Mouse (Mus musculus): ENCODE measurements around the gene Pef1. TPM values are rescaled to one million over a fixed set of nuclear protein-coding genes. Genes with fewer than 3 reads are reported as not detected.

Pef1 gene
- polyA plus RNA-seq, 1 experiment, result 62.4 TPM

- Histone ChIP-seq H3K4me3 (no peak overlapping the region), H3K4me2 (ENCODE audit: low read depth) (no peak overlapping the region), H3ac (ENCODE audit: control insufficient read depth, insufficient read length) (no peak overlapping the region), H3K36me3 (ENCODE audit: control insufficient read depth, insufficient read depth) (peaks cover 6% of the 10 kb centered on the region), H3K27me3 (ENCODE audit: control insufficient read depth, insufficient read depth, insufficient read length) (peaks cover under 1% of the 10 kb centered on the region), H3K79me2 (ENCODE audit: control insufficient read depth, insufficient read depth) (no peaks in the 10 kb centered on the region)
- TF ChIP-seq MYOD1 (IDR thresholded peaks at IDR 0.05; ENCODE audit: control insufficient read depth in 1 of 3, insufficient read length in 2 of 3, low read depth in 2 of 3) (no peak), REST (IDR thresholded peaks at IDR 0.05; ENCODE audit: insufficient read depth, insufficient read length) (no peak), USF1 (IDR thresholded peaks at IDR 0.05; ENCODE audit: low read depth) (no peak), SRF (IDR thresholded peaks at IDR 0.05; ENCODE audit: control insufficient read depth, insufficient read length, low read depth) (no peak), E2F4 (IDR thresholded peaks at IDR 0.05; ENCODE audit: insufficient read depth) (no peak), POLR2AphosphoS2 (IDR thresholded peaks at IDR 0.05; ENCODE audit: insufficient read length, low read depth) (no peak), MAX (IDR thresholded peaks at IDR 0.05; ENCODE audit: low read depth) (no peak), POLR2A (IDR thresholded peaks at IDR 0.05; ENCODE audit: insufficient read length, low read depth) (no peak), TCF3 (IDR thresholded peaks at IDR 0.05; ENCODE audit: insufficient read length, low read depth) (no peak), CEBPB (IDR thresholded peaks at IDR 0.05; ENCODE audit: insufficient read depth, poor library complexity, severe bottlenecking) (no peak), TCF12 (IDR thresholded peaks at IDR 0.05; ENCODE audit: insufficient read depth, poor library complexity, severe bottlenecking) (no peak)
Observed at GRCm38 (mm10) chr4:130130082-130130481, 27.7 kb downstream of the Pef1 start.

- TF ChIP-seq MYOG (IDR thresholded peaks at IDR 0.05; ENCODE audit: control insufficient read depth in 1 of 3, insufficient read depth in 1 of 3, insufficient read length in 2 of 3, low read depth in 2 of 3) (no peak), SRF (IDR thresholded peaks at IDR 0.05; ENCODE audit: control insufficient read depth, insufficient read length, low read depth) (no peak), E2F4 (IDR thresholded peaks at IDR 0.05; ENCODE audit: insufficient read depth) (no peak), POLR2AphosphoS2 (IDR thresholded peaks at IDR 0.05; ENCODE audit: insufficient read length, low read depth) (no peak), REST (IDR thresholded peaks at IDR 0.05; ENCODE audit: insufficient read depth, insufficient read length) (no peak), MYOD1 (IDR thresholded peaks at IDR 0.05; ENCODE audit: control insufficient read depth in 1 of 3, insufficient read length in 2 of 3, low read depth in 2 of 3) (no peak), POLR2A (IDR thresholded peaks at IDR 0.05; ENCODE audit: insufficient read length, low read depth) (no peak), TCF12 (IDR thresholded peaks at IDR 0.05; ENCODE audit: insufficient read depth, poor library complexity, severe bottlenecking) (no peak), TCF3 (IDR thresholded peaks at IDR 0.05; ENCODE audit: insufficient read length, low read depth) (no peak)
- H3K4me2 ChIP-seq (ENCODE audit: low read depth), result no peak overlapping the region
- no peak overlapping the region for H3ac ChIP-seq (ENCODE audit: control insufficient read depth, insufficient read length)
- peaks cover 8% of the 10 kb centered on the region for H3K27me3 ChIP-seq (ENCODE audit: control insufficient read depth, insufficient read depth, insufficient read length)
- H3K79me2 ChIP-seq (ENCODE audit: control insufficient read depth, insufficient read depth), result no peaks in the 10 kb centered on the region
- peaks cover 1% of the 10 kb centered on the region for H3K36me3 ChIP-seq (ENCODE audit: control insufficient read depth, insufficient read depth)
- H3K4me3 ChIP-seq, result no peak overlapping the region
Observed at GRCm38 (mm10) chr4:130130641-130131350, 28.4 kb downstream of the Pef1 start.

DNA sequence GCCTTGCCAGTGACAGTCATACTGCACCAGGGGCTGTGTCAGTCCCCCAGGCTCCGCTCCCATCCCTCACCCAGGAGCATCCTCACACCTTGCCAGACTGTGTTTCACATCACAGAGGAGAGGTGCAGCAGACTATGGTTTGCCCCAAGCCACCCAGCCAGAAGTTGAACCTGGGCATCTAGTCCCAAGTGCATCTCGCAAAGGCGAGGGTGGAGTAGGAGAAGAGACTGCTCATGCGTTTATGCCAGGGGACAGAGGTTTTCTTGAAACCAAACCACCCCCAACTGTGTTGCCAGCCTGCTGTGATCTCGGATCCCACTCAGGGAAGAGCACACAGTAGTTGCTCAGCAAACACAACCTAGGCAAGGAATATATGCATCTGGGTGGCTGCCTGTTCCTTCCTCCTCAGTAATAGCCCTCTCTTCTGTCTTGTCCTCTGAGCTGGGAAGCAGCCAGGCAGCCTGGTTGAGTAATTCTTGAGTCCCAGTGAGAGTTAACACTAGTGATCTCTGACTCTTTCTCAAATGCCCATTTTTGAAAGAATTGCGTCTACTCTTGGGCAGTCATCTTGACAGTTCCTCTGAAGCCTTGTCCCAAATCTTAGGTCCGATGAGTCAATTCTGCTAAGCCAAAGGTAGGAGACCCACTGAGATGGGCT lies 29.2 kb downstream of the Pef1 start:
- Histone ChIP-seq H3K4me3 (no peak overlapping the region), H3K36me3 (ENCODE audit: control insufficient read depth, insufficient read depth) (no peaks in the 10 kb centered on the region), H3K27me3 (ENCODE audit: control insufficient read depth, insufficient read depth, insufficient read length) (peaks cover 12% of the 10 kb centered on the region), H3ac (ENCODE audit: control insufficient read depth, insufficient read length) (no peak overlapping the region), H3K79me2 (ENCODE audit: control insufficient read depth, insufficient read depth) (no peaks in the 10 kb centered on the region), H3K4me2 (ENCODE audit: low read depth) (no peak overlapping the region)
- TF ChIP-seq SRF (IDR thresholded peaks at IDR 0.05; ENCODE audit: control insufficient read depth, insufficient read length, low read depth) (no peak), MYOD1 (IDR thresholded peaks at IDR 0.05; ENCODE audit: control insufficient read depth in 1 of 3, insufficient read length in 2 of 3, low read depth in 2 of 3) (no peak), REST (IDR thresholded peaks at IDR 0.05; ENCODE audit: insufficient read depth, insufficient read length) (no peak), POLR2AphosphoS2 (IDR thresholded peaks at IDR 0.05; ENCODE audit: insufficient read length, low read depth) (no peak), CEBPB (IDR thresholded peaks at IDR 0.05; ENCODE audit: insufficient read depth, poor library complexity, severe bottlenecking) (no peak), USF1 (IDR thresholded peaks at IDR 0.05; ENCODE audit: low read depth) (no peak), TCF3 (IDR thresholded peaks at IDR 0.05; ENCODE audit: insufficient read length, low read depth) (no peak), MAX (IDR thresholded peaks at IDR 0.05; ENCODE audit: low read depth) (no peak), TCF12 (IDR thresholded peaks at IDR 0.05; ENCODE audit: insufficient read depth, poor library complexity, severe bottlenecking) (no peak)

GRCm38 (mm10) chr4:130133399-130133798 lies 31.0 kb downstream of the Pef1 start:
- Histone ChIP-seq H3K4me3 (no peak overlapping the region), H3K27me3 (ENCODE audit: control insufficient read depth, insufficient read depth, insufficient read length) (peaks cover 30% of the 10 kb centered on the region), H3K4me2 (ENCODE audit: low read depth) (no peak overlapping the region), H3K79me2 (ENCODE audit: control insufficient read depth, insufficient read depth) (no peaks in the 10 kb centered on the region), H3K36me3 (ENCODE audit: control insufficient read depth, insufficient read depth) (no peaks in the 10 kb centered on the region), H3ac (ENCODE audit: control insufficient read depth, insufficient read length) (no peak overlapping the region)
- no peak for TF ChIP-seq E2F4 (IDR thresholded peaks at IDR 0.05; ENCODE audit: insufficient read depth)
- no peak for TF ChIP-seq REST (IDR thresholded peaks at IDR 0.05; ENCODE audit: insufficient read depth, insufficient read length)
- no peak for TF ChIP-seq POLR2A (IDR thresholded peaks at IDR 0.05; ENCODE audit: insufficient read length, low read depth)
- no peak for TF ChIP-seq MAX (IDR thresholded peaks at IDR 0.05; ENCODE audit: low read depth)
- TF ChIP-seq TCF3 (IDR thresholded peaks at IDR 0.05; ENCODE audit: insufficient read length, low read depth), result no peak
- no peak for TF ChIP-seq CEBPB (IDR thresholded peaks at IDR 0.05; ENCODE audit: insufficient read depth, poor library complexity, severe bottlenecking)
- TF ChIP-seq SRF (IDR thresholded peaks at IDR 0.05; ENCODE audit: control insufficient read depth, insufficient read length, low read depth), result no peak
- no peak for TF ChIP-seq TCF12 (IDR thresholded peaks at IDR 0.05; ENCODE audit: insufficient read depth, poor library complexity, severe bottlenecking)
- TF ChIP-seq USF1 (IDR thresholded peaks at IDR 0.05; ENCODE audit: low read depth), result no peak
- no peak for TF ChIP-seq MYOG (IDR thresholded peaks at IDR 0.05; ENCODE audit: control insufficient read depth in 1 of 3, insufficient read depth in 1 of 3, insufficient read length in 2 of 3, low read depth in 2 of 3)
- no peak for TF ChIP-seq POLR2AphosphoS2 (IDR thresholded peaks at IDR 0.05; ENCODE audit: insufficient read length, low read depth)
- TF ChIP-seq MYOD1 (IDR thresholded peaks at IDR 0.05; ENCODE audit: control insufficient read depth in 1 of 3, insufficient read length in 2 of 3, low read depth in 2 of 3), result no peak

Data from myocyte (in vitro differentiated cells).